Mouse (Mus musculus) splenic B cell, adult 2 months (primary cell): ENCODE measurements around the gene Cdh13.

Experiments used
- DNase-seq: peaks from one replicate; pipeline ENCODE4 v3.0.0-alpha.2; 2011; ENCODE audit warnings: low read depth, low spot score
- H3K27me3 ChIP-seq: 2 replicates; pipeline ENCODE4 v1.6.1; 2012; ENCODE audit warnings: mild to moderate bottlenecking, low read length, moderate library complexity, mixed read lengths; ENCODE audit not compliant: control insufficient read depth, poor library complexity, insufficient read depth, severe bottlenecking
- H3K36me3 ChIP-seq: 2 replicates; pipeline ENCODE4 v1.6.1; 2012; ENCODE audit warnings: mild to moderate bottlenecking, low read length, moderate library complexity, mixed read lengths; ENCODE audit not compliant: control insufficient read depth, poor library complexity, insufficient read depth, severe bottlenecking

Gene Cdh13

GRCm38 (mm10) chr8:118334933-118335332 is 51.4 kb downstream of the Cdh13 start:
- Histone ChIP-seq H3K27me3 (no peaks in the 10 kb centered on the region), H3K36me3 (no peaks in the 10 kb centered on the region)
- DNase-seq = no peak

- H3K27me3 ChIP-seq = no peaks in the 10 kb centered on the region
- no peaks in the 10 kb centered on the region for H3K36me3 ChIP-seq
- DNase-seq = no peak
Measured at GRCm38 (mm10) chr8:118339711-118340110, 56.2 kb downstream of the Cdh13 start.

GRCm38 (mm10) chr8:118343267-118343666 is 59.7 kb downstream of the Cdh13 start:
- DNase-seq = no peak
- H3K36me3 ChIP-seq = no peaks in the 10 kb centered on the region

GRCm38 (mm10) chr8:118348710-118349489 is 65.4 kb downstream of the Cdh13 start:
- Histone ChIP-seq H3K27me3 (no peaks in the 10 kb centered on the region), H3K36me3 (no peaks in the 10 kb centered on the region)
- no peak for DNase-seq

More at GRCm38 (mm10) chr8:118343267-118343666, 59.7 kb downstream of the Cdh13 start:
- no peaks in the 10 kb centered on the region for H3K27me3 ChIP-seq

GRCm38 (mm10) chr8:118350136-118350535 is 66.6 kb downstream of the Cdh13 start:
- no peaks in the 10 kb centered on the region for H3K36me3 ChIP-seq
- DNase-seq = no peak
- no peaks in the 10 kb centered on the region for H3K27me3 ChIP-seq

- Histone ChIP-seq H3K27me3 (no peaks in the 10 kb centered on the region), H3K36me3 (no peaks in the 10 kb centered on the region)
- no peak for DNase-seq
Measured at GRCm38 (mm10) chr8:118353022-118353421, 69.5 kb downstream of the Cdh13 start.

GRCm38 (mm10) chr8:118357067-118357466 is 73.5 kb downstream of the Cdh13 start:
- Histone ChIP-seq H3K27me3 (no peaks in the 10 kb centered on the region), H3K36me3 (no peaks in the 10 kb centered on the region)
- DNase-seq = no peak

- DNase-seq = no peak
- no peaks in the 10 kb centered on the region for H3K27me3 ChIP-seq
- no peaks in the 10 kb centered on the region for H3K36me3 ChIP-seq
Measured at GRCm38 (mm10) chr8:118357596-118357995, 74.1 kb downstream of the Cdh13 start.

GRCm38 (mm10) chr8:118363781-118364180 is 80.2 kb downstream of the Cdh13 start:
- Histone ChIP-seq H3K36me3 (no peaks in the 10 kb centered on the region), H3K27me3 (no peaks in the 10 kb centered on the region)
- no peak for DNase-seq

GRCm38 (mm10) chr8:118373092-118373491 is 89.6 kb downstream of the Cdh13 start:
- Histone ChIP-seq H3K36me3 (no peaks in the 10 kb centered on the region), H3K27me3 (no peaks in the 10 kb centered on the region)
- DNase-seq = no peak

GRCm38 (mm10) chr8:118374738-118375137 is 91.2 kb downstream of the Cdh13 start:
- DNase-seq = no peak

GRCm38 (mm10) chr8:118376791-118377190 is 93.3 kb downstream of the Cdh13 start:
- Histone ChIP-seq H3K36me3 (no peaks in the 10 kb centered on the region), H3K27me3 (no peaks in the 10 kb centered on the region)
- no peak for DNase-seq

More at GRCm38 (mm10) chr8:118374738-118375137, 91.2 kb downstream of the Cdh13 start:
- Histone ChIP-seq H3K36me3 (no peaks in the 10 kb centered on the region), H3K27me3 (no peaks in the 10 kb centered on the region)

GRCm38 (mm10) chr8:118378985-118379384 is 95.5 kb downstream of the Cdh13 start:
- Histone ChIP-seq H3K27me3 (no peaks in the 10 kb centered on the region), H3K36me3 (no peaks in the 10 kb centered on the region)
- DNase-seq = no peak

GRCm38 (mm10) chr8:118379657-118380056 is 96.1 kb downstream of the Cdh13 start:
- Histone ChIP-seq H3K27me3 (no peaks in the 10 kb centered on the region), H3K36me3 (no peaks in the 10 kb centered on the region)
- DNase-seq = no peak

- no peaks in the 10 kb centered on the region for H3K36me3 ChIP-seq
- H3K27me3 ChIP-seq = no peaks in the 10 kb centered on the region
- no peak for DNase-seq
Measured at GRCm38 (mm10) chr8:118380058-118380457, 96.5 kb downstream of the Cdh13 start.

- DNase-seq = no peak
- Histone ChIP-seq H3K27me3 (no peaks in the 10 kb centered on the region), H3K36me3 (no peaks in the 10 kb centered on the region)
Measured at GRCm38 (mm10) chr8:118380782-118381181, 97.2 kb downstream of the Cdh13 start.
